Mouse (Mus musculus) erythroblast, embryonic 14.5 days (primary cell): ENCODE data around the gene Piwil1.

Experiments
- GATA1 ChIP-seq: IDR thresholded peaks from 2 replicates; pipeline ENCODE4 v1.6.1; 2012; ENCODE audit warnings: low read length, inconsistent platforms, mixed read lengths
- TAL1 ChIP-seq: IDR thresholded peaks from 3 replicates; pipeline ENCODE4 v1.6.1; 2012; ENCODE audit warnings: low read length, inconsistent platforms, mixed read lengths

GRCm38 (mm10) chr5:128674124-128674523 is 28.2 kb upstream of the Piwil1 start:
- TF ChIP-seq GATA1 (no peak), TAL1 (no peak)
